18 mouse cellular contexts compared by ENCODE assay signal in genomic region chr4:57515356-57515755, GRCm38 (mm10). TPM values are rescaled to one million over a fixed set of nuclear protein-coding genes. Genes with fewer than 3 reads are reported as not detected.
"Had no signal": no experiment of that assay in that cellular context is flagged by ENCODE, and none has a peak within 500 bp of the region (broad histone marks: within the 10 kb centered on the region; RNA-seq: fewer than 3 reads in every experiment).

No protein-coding gene starts in this region.

- H3K4me1 ChIP-seq: liver, embryonic 13.5 days; midbrain, embryonic 12.5 days; neural tube, embryonic 13.5 days had no signal

- H3K4me2 ChIP-seq: liver, embryonic 13.5 days; lung, embryonic 14.5 days; midbrain, embryonic 12.5 days; neural tube, embryonic 13.5 days had no signal

- H3K4me3 ChIP-seq: left cerebral cortex, adult 2 months; liver, embryonic 13.5 days; midbrain, embryonic 12.5 days; myocyte; neural tube, embryonic 13.5 days had no signal

- H3K9ac ChIP-seq: liver, embryonic 13.5 days; lung, embryonic 14.5 days; midbrain, embryonic 12.5 days; neural tube, embryonic 13.5 days had no signal

- H3K36me3 ChIP-seq: liver, embryonic 13.5 days; midbrain, embryonic 12.5 days; neural tube, embryonic 13.5 days had no signal

- ATAC-seq: intestine, postnatal 0 days; midbrain, embryonic 16.5 days had no signal

- H3K27me3 ChIP-seq: liver, embryonic 13.5 days; midbrain, embryonic 12.5 days; neural tube, embryonic 13.5 days had no signal

- H3K27ac ChIP-seq: left cerebral cortex, adult 2 months; liver, embryonic 13.5 days; midbrain, embryonic 12.5 days; neural tube, embryonic 13.5 days had no signal

- H3K9me3 ChIP-seq: liver, embryonic 13.5 days; midbrain, embryonic 12.5 days; neural tube, embryonic 13.5 days had no signal

- DNase-seq: kidney, adult 2 months; kidney, postnatal 25 days; layer of hippocampus, postnatal 36 days; liver, embryonic 13.5 days; lung, embryonic 14.5 days; lung, postnatal 10 days; thymus, adult 18-20 months; thymus, postnatal 36 days had no signal

RNA-seq across cellular contexts. Expression of gene Pakap, which starts 52.6 kb away (rescaled TPM):
- total RNA-seq: megakaryocyte progenitor cell, adult 5-6 weeks; megakaryocyte-erythroid progenitor cell, adult 5-6 weeks; monocyte, adult 5-6 weeks; neutrophil, adult 5-6 weeks had no signal
